Mouse (Mus musculus): ENCODE measurements around the gene Eno3. TPM values are rescaled to one million over a fixed set of nuclear protein-coding genes. Genes with fewer than 3 reads are reported as not detected.

Gene Eno3
- total and polyA plus RNA-seq, 3 experiments: 14.2 to 16.8 TPM; not detected in 1

- TF ChIP-seq JUND (IDR thresholded peaks at IDR 0.05; ENCODE audit: low read depth, low read length) (no peak), TAL1 (IDR thresholded peaks at IDR 0.05; ENCODE audit: low read length) (no peak), RCOR1 (IDR thresholded peaks at IDR 0.05; ENCODE audit: low read depth, low read length) (no peak)
Measured at GRCm38 (mm10) chr11:70623053-70623742, 33.8 kb upstream of the Eno3 start (continued).

- Histone ChIP-seq H3K79me2 (ENCODE audit: control insufficient read depth, insufficient read depth, low read length, poor library complexity) (no peaks in the 10 kb centered on the region), H3K9ac (ENCODE audit: control insufficient read depth, low read depth, low read length, poor library complexity, severe bottlenecking) (no peak overlapping the region), H3K36me3 (ENCODE audit: control insufficient read depth in 1 of 2, insufficient read depth in 2 of 2, low read length in 2 of 2) (peaks cover 0 to 14% of the 10 kb centered on the region in 2 experiments; a peak in 2 of 4 replicates), H3K4me1 (ENCODE audit: control insufficient read depth in 1 of 2, insufficient read depth in 2 of 2, low read length in 2 of 2) (peaks cover 5 to 16% of the 10 kb centered on the region in 2 experiments), H3K4me3 (ENCODE audit: control insufficient read depth in 1 of 2, insufficient read depth in 1 of 2, low read depth in 2 of 2, low read length in 2 of 2) (no peak overlapping the region), H3K27ac (ENCODE audit: control insufficient read depth, low read depth, low read length) (no peak overlapping the region), H3K27me3 (ENCODE audit: control insufficient read depth in 1 of 2, insufficient read depth in 2 of 2, low read length in 2 of 2) (no peaks in the 10 kb centered on the region), H3K9me3 (replicated peaks; ENCODE audit: insufficient read depth, low read length) (no peaks in the 10 kb centered on the region)
- peak; percentile 89 for DNase-seq (ENCODE audit: low read depth, low spot score)
- TF ChIP-seq RAD21 (IDR thresholded peaks at IDR 0.05; ENCODE audit: low read depth, low read length) (peak; percentile 76), MYC (IDR thresholded peaks at IDR 0.05; ENCODE audit: low read depth, low read length) (peak; percentile 95), SIN3A (IDR thresholded peaks at IDR 0.05; ENCODE audit: low read length) (peak; percentile 62; the same call in 1 of the 2 replicates), EP300 (IDR thresholded peaks at IDR 0.05; ENCODE audit: low read depth in 1 of 2, low read length in 2 of 2) (no peak), ELF1 (IDR thresholded peaks at IDR 0.05; ENCODE audit: low read depth, low read length) (no peak), TCF12 (IDR thresholded peaks at IDR 0.05; ENCODE audit: low read depth, low read length) (no peak), CTCF (IDR thresholded peaks at IDR 0.05 in 2 of 3, conservative IDR thresholded peaks at IDR 0.05 in 1 of 3; ENCODE audit: control insufficient read depth in 1 of 3, insufficient read depth in 1 of 3, low read depth in 2 of 3, low read length in 3 of 3, poor library complexity in 1 of 3, severe bottlenecking in 1 of 3) (peak; percentile 79 to 81 (median 80)), GABPA (IDR thresholded peaks at IDR 0.05; ENCODE audit: low read depth, low read length) (no peak), ZC3H11A (IDR thresholded peaks at IDR 0.05; ENCODE audit: low read depth, low read length) (peak; percentile 78), KAT2A (conservative IDR thresholded peaks at IDR 0.05; ENCODE audit: low read depth, low read length) (no peak), POLR2AphosphoS2 (IDR thresholded peaks at IDR 0.05; ENCODE audit: low read length) (no peak), CHD2 (IDR thresholded peaks at IDR 0.05; ENCODE audit: low read length) (no peak), BHLHE40 (IDR thresholded peaks at IDR 0.05; ENCODE audit: borderline replicate concordance, low read depth, low read length) (no peak), SMC3 (IDR thresholded peaks at IDR 0.05; ENCODE audit: low read depth, low read length) (peak; percentile 91), MAX (IDR thresholded peaks at IDR 0.05; ENCODE audit: low read length) (peak; percentile 85), ETS1 (IDR thresholded peaks at IDR 0.05; ENCODE audit: low read depth, low read length) (no peak), RCOR1 (IDR thresholded peaks at IDR 0.05; ENCODE audit: low read depth, low read length) (no peak), NRF1 (IDR thresholded peaks at IDR 0.05; ENCODE audit: insufficient read depth, low read depth, low read length, poor library complexity, severe bottlenecking) (no peak), ZNF384 (IDR thresholded peaks at IDR 0.05; ENCODE audit: low read depth, low read length) (no peak), GATA1 (IDR thresholded peaks at IDR 0.05; ENCODE audit: low read depth, low read length) (no peak), CHD1 (IDR thresholded peaks at IDR 0.05; ENCODE audit: low read depth, low read length) (no peak), UBTF (IDR thresholded peaks at IDR 0.05; ENCODE audit: borderline replicate concordance, insufficient read depth, low read depth, low read length) (no peak), NELFE (IDR thresholded peaks at IDR 0.05; ENCODE audit: low read depth, low read length) (no peak), MEF2A (IDR thresholded peaks at IDR 0.05; ENCODE audit: extremely low read depth, insufficient replicate concordance, low read depth, low read length, poor library complexity, severe bottlenecking) (no peak), ZKSCAN1 (IDR thresholded peaks at IDR 0.05; ENCODE audit: low read depth, low read length) (no peak), POLR2AphosphoS5 (IDR thresholded peaks at IDR 0.05; ENCODE audit: borderline replicate concordance, low read depth, low read length) (no peak), USF2 (IDR thresholded peaks at IDR 0.05; ENCODE audit: borderline replicate concordance in 1 of 2, insufficient read depth in 1 of 2, low read depth in 1 of 2, low read length in 2 of 2) (no peak), MYB (IDR thresholded peaks at IDR 0.05; ENCODE audit: low read depth, low read length) (no peak), POLR2A (IDR thresholded peaks at IDR 0.05; ENCODE audit: control insufficient read depth in 1 of 2, insufficient read depth in 1 of 2, low read depth in 1 of 2, low read length in 2 of 2, poor library complexity in 1 of 2) (no peak), HCFC1 (IDR thresholded peaks at IDR 0.05; ENCODE audit: low read depth, low read length) (no peak), MAZ (IDR thresholded peaks at IDR 0.05; ENCODE audit: low read depth, low read length) (no peak), ZMIZ1 (IDR thresholded peaks at IDR 0.05; ENCODE audit: low read depth, low read length) (no peak), MXI1 (IDR thresholded peaks at IDR 0.05; ENCODE audit: low read depth, low read length) (peak; percentile 55; the same call in 1 of the 2 replicates)
Measured at GRCm38 (mm10) chr11:70625473-70625872, 31.5 kb upstream of the Eno3 start.

Measured in MEL (cell line).